Mouse (Mus musculus) neural tube, embryonic 12.5 days (tissue): ENCODE measurements at regions not wholly inside any gene's neighbourhood (a gene's known extent, or its start where the extent isn't known, plus 50 kb on each side); places are given as distances from the start of the nearest gene placed in this dataset.

Source experiments
- ATAC-seq: fragments of 200-750 bp; cut with Nextera tagmentation; 2 replicates; pipeline ENCODE4 v1.8.0; 2017; ENCODE audit warnings: low read depth, mild to moderate bottlenecking, moderate TSS enrichment, moderate library complexity; ENCODE audit not compliant: low FRiP score
- H3K27ac ChIP-seq: fragments of 300-500 bp; sonication (generic); 2 replicates; pipeline ENCODE4 v1.5.1; 2016
- H3K27me3 ChIP-seq: fragments of 300-500 bp; sonication (generic); replicated peaks from 2 replicates; pipeline ENCODE4 v1.6.1; 2016; ENCODE audit warnings: mild to moderate bottlenecking
- H3K36me3 ChIP-seq: fragments of 300-500 bp; sonication (generic); 2 replicates; pipeline ENCODE4 v1.6.1; 2016; ENCODE audit warnings: mild to moderate bottlenecking
- H3K4me1 ChIP-seq: fragments of 300-500 bp; sonication (generic); 2 replicates; pipeline ENCODE4 v1.6.1; 2016
- H3K4me2 ChIP-seq: fragments of 300-500 bp; sonication (generic); replicated peaks from 2 replicates; pipeline ENCODE4 v1.6.1; 2016; ENCODE audit warnings: mild to moderate bottlenecking
- H3K4me3 ChIP-seq: fragments of 300-500 bp; sonication (generic); 2 replicates; pipeline ENCODE4 v1.5.1; 2016
- H3K9ac ChIP-seq: fragments of 300-500 bp; sonication (generic); 2 replicates; pipeline ENCODE4 v1.6.1; 2016; ENCODE audit warnings: mild to moderate bottlenecking
- H3K9me3 ChIP-seq: fragments of 300-500 bp; sonication (generic); 2 replicates; pipeline ENCODE4 v1.6.1; 2016; ENCODE audit warnings: mild to moderate bottlenecking
- WGBS: fragments of 180-500 bp; shearing (Covaris S2); methylation state at CpG from one replicate; pipeline ENCODE4 v1.1.7; 2016; 5-methylcytosine and 5-hydroxymethylcytosine counted together

- no peak for ATAC-seq
- no peak overlapping the region for H3K9ac ChIP-seq
- H3K36me3 ChIP-seq: no peaks in the 10 kb centered on the region
- H3K9me3 ChIP-seq: no peaks in the 10 kb centered on the region
- H3K4me3 ChIP-seq: no peak overlapping the region
- H3K4me2 ChIP-seq: no peak overlapping the region
- WGBS: 94% methylated on average over 4 of the region's 4 CpGs
- H3K27ac ChIP-seq: no peak overlapping the region
- H3K27me3 ChIP-seq: no peaks in the 10 kb centered on the region
- no peaks in the 10 kb centered on the region for H3K4me1 ChIP-seq
These were observed 69.8 kb upstream of the Egln3 start for GRCm38 (mm10) chr12:54273506-54273905.

- H3K4me1 ChIP-seq: no peaks in the 10 kb centered on the region
- H3K27ac ChIP-seq: no peak overlapping the region
- no peak overlapping the region for H3K9ac ChIP-seq
- H3K27me3 ChIP-seq: no peaks in the 10 kb centered on the region
- WGBS: 91% methylated on average over 6 of the region's 6 CpGs
- ATAC-seq: no peak
- H3K36me3 ChIP-seq: no peaks in the 10 kb centered on the region
- H3K4me3 ChIP-seq: no peak overlapping the region
- no peak overlapping the region for H3K4me2 ChIP-seq
- no peaks in the 10 kb centered on the region for H3K9me3 ChIP-seq
These were observed 69.0 kb upstream of the Egln3 start for GRCm38 (mm10) chr12:54272696-54273095.

GRCm38 (mm10) chr12:54272226-54272625 lies 68.6 kb upstream of the Egln3 start:
- ATAC-seq: no peak
- Histone ChIP-seq H3K4me2 (no peak overlapping the region), H3K36me3 (no peaks in the 10 kb centered on the region), H3K4me1 (no peaks in the 10 kb centered on the region), H3K27me3 (no peaks in the 10 kb centered on the region), H3K9ac (no peak overlapping the region), H3K27ac (no peak overlapping the region), H3K4me3 (no peak overlapping the region), H3K9me3 (no peaks in the 10 kb centered on the region)
- WGBS: 86% methylated on average over 2 of the region's 2 CpGs

GRCm38 (mm10) chr12:54265852-54266251 lies 62.2 kb upstream of the Egln3 start:
- no peak for ATAC-seq
- H3K4me3 ChIP-seq: no peak overlapping the region
- no peak overlapping the region for H3K27ac ChIP-seq
- no peak overlapping the region for H3K9ac ChIP-seq
- H3K36me3 ChIP-seq: no peaks in the 10 kb centered on the region
- no peaks in the 10 kb centered on the region for H3K27me3 ChIP-seq
- 91% methylated on average over 3 of the region's 3 CpGs for WGBS
- no peaks in the 10 kb centered on the region for H3K9me3 ChIP-seq
- H3K4me2 ChIP-seq: no peak overlapping the region
- H3K4me1 ChIP-seq: no peaks in the 10 kb centered on the region

GRCm38 (mm10) chr12:54264893-54265835 lies 61.5 kb upstream of the Egln3 start:
- Histone ChIP-seq H3K9me3 (no peaks in the 10 kb centered on the region), H3K4me1 (no peaks in the 10 kb centered on the region), H3K36me3 (no peaks in the 10 kb centered on the region), H3K27me3 (no peaks in the 10 kb centered on the region), H3K27ac (no peak overlapping the region), H3K4me2 (no peak overlapping the region), H3K9ac (no peak overlapping the region), H3K4me3 (no peak overlapping the region)
- 70% methylated on average over 14 of the region's 14 CpGs for WGBS
- no peak for ATAC-seq

- Histone ChIP-seq H3K27me3 (no peaks in the 10 kb centered on the region), H3K4me3 (no peak overlapping the region), H3K9ac (no peak overlapping the region), H3K4me2 (no peak overlapping the region), H3K9me3 (no peaks in the 10 kb centered on the region), H3K27ac (no peak overlapping the region), H3K36me3 (no peaks in the 10 kb centered on the region), H3K4me1 (no peaks in the 10 kb centered on the region)
- ATAC-seq: no peak
- WGBS: 53% methylated on average over 4 of the region's 4 CpGs
These were observed 60.7 kb upstream of the Egln3 start for GRCm38 (mm10) chr12:54264418-54264733.

- Histone ChIP-seq H3K27ac (no peak overlapping the region), H3K9ac (no peak overlapping the region), H3K9me3 (no peaks in the 10 kb centered on the region), H3K36me3 (no peaks in the 10 kb centered on the region), H3K27me3 (no peaks in the 10 kb centered on the region), H3K4me3 (no peak overlapping the region), H3K4me1 (no peaks in the 10 kb centered on the region), H3K4me2 (no peak overlapping the region)
- 73% methylated on average over 13 of the region's 13 CpGs for WGBS
- ATAC-seq: no peak
These were observed 60.2 kb upstream of the Egln3 start for GRCm38 (mm10) chr12:54263733-54264417.

GRCm38 (mm10) chr12:54262236-54263005 lies 58.8 kb upstream of the Egln3 start:
- Histone ChIP-seq H3K9me3 (no peaks in the 10 kb centered on the region), H3K4me3 (no peak overlapping the region), H3K9ac (no peak overlapping the region), H3K27ac (no peak overlapping the region), H3K4me1 (no peaks in the 10 kb centered on the region), H3K27me3 (no peaks in the 10 kb centered on the region), H3K36me3 (no peaks in the 10 kb centered on the region), H3K4me2 (no peak overlapping the region)
- no peak for ATAC-seq
- 84% methylated on average over 11 of the region's 11 CpGs for WGBS

GRCm38 (mm10) chr12:54261426-54261825 lies 57.8 kb upstream of the Egln3 start:
- Histone ChIP-seq H3K9me3 (no peaks in the 10 kb centered on the region), H3K36me3 (no peaks in the 10 kb centered on the region), H3K27ac (no peak overlapping the region), H3K4me2 (no peak overlapping the region), H3K9ac (no peak overlapping the region), H3K27me3 (no peaks in the 10 kb centered on the region), H3K4me1 (no peaks in the 10 kb centered on the region), H3K4me3 (no peak overlapping the region)
- no peak for ATAC-seq
- WGBS: 90% methylated on average over 5 of the region's 5 CpGs

- 78% methylated on average over 6 of the region's 6 CpGs for WGBS
- no peak overlapping the region for H3K4me2 ChIP-seq
- H3K36me3 ChIP-seq: no peaks in the 10 kb centered on the region
- H3K4me1 ChIP-seq: no peaks in the 10 kb centered on the region
- no peak overlapping the region for H3K4me3 ChIP-seq
- H3K27ac ChIP-seq: no peak overlapping the region
- no peak for ATAC-seq
- H3K9me3 ChIP-seq: no peaks in the 10 kb centered on the region
- no peaks in the 10 kb centered on the region for H3K27me3 ChIP-seq
- H3K9ac ChIP-seq: no peak overlapping the region
These were observed 56.8 kb upstream of the Egln3 start for GRCm38 (mm10) chr12:54260502-54260901.

GRCm38 (mm10) chr12:54257776-54258433 lies 54.2 kb upstream of the Egln3 start:
- Histone ChIP-seq H3K27me3 (no peaks in the 10 kb centered on the region), H3K4me3 (no peak overlapping the region)

More at GRCm38 (mm10) chr12:54257776-54258433, 54.2 kb upstream of the Egln3 start:
- WGBS: 61% methylated on average over 7 of the region's 7 CpGs
- Histone ChIP-seq H3K4me1 (no peaks in the 10 kb centered on the region), H3K9ac (no peak overlapping the region), H3K36me3 (no peaks in the 10 kb centered on the region), H3K27ac (no peak overlapping the region), H3K9me3 (no peaks in the 10 kb centered on the region), H3K4me2 (no peak overlapping the region)
- ATAC-seq: no peak
